Mouse (Mus musculus): ENCODE results near the gene Crlf1.

Gene Crlf1

GRCm38 (mm10) chr8:70519043-70519442, 26.1 kb downstream of the Crlf1 start:
- WGBS = 65% methylated on average over 6 of the region's 6 CpGs

- 61% methylated on average over 2 of the region's 2 CpGs for WGBS
These were observed 26.6 kb downstream of the Crlf1 start for GRCm38 (mm10) chr8:70519606-70520005.

- WGBS = under 1% methylated on average over 51 of the region's 51 CpGs
These were observed 29.8 kb downstream of the Crlf1 start for GRCm38 (mm10) chr8:70522592-70523403.

DNA sequence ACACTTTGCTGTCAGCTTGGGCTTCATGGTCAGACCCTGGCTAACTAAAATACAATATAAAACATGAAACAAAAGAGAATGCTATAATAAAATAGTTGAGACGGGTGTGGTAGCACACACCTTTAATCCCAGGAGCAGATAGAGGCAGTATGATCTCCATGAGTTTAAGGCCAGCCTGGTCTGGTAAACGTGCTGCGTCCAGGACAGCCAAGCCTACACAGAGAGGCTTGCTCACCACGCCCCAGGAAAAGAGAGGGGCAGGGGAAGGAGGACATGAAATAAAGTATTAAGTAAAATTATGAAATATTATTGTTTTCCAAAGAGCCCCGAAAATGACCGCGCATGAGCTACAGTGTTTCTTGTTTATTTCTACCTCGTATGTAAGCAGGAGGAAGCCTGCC, 34.2 kb downstream of the Crlf1 start:
- 3% methylated on average over 8 of the region's 8 CpGs for WGBS

DNA sequence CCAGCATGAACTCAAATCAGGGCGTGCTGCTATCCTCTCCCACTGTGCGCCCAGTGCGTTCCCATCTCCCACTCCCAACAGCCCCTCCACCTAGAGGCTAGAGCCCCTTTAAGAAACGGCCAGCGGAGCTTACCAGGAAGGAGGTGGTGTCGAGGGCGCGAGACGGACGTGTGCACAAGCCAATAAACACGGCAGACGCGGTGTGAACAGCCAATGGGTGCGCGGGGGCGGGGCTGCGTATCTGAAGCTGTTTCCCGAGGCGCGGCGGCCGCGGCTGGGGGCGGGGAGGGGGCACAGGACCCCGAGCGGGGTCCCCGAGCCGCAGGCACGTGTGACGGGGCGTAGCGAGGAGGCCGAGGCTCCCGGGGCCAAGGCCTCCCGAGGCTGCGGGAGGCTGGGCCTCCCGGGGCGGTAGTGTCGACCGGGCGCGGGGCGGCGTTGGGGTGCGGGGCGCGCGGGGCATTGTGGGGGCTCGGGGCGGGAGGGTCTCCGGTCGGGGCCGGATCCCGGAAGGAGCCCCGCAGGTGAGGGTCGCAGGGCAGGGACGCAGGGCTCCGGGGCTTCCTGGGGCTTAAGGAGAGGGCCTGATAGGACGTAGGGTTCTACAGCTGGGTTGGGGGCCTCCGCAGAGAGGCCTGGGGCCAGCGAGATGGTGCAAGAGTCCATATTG, 34.7 kb downstream of the Crlf1 start, which contains the start of the genes Fkbp8 and Kxd1:
TSS of gene Fkbp8 (plus strand) at position 213 of the 670 bp plus-strand sequence.
TSS of gene Kxd1 (minus strand) at position 445 of the 670 bp plus-strand sequence.
- WGBS = under 1% methylated on average over 60 of the region's 61 CpGs

DNA sequence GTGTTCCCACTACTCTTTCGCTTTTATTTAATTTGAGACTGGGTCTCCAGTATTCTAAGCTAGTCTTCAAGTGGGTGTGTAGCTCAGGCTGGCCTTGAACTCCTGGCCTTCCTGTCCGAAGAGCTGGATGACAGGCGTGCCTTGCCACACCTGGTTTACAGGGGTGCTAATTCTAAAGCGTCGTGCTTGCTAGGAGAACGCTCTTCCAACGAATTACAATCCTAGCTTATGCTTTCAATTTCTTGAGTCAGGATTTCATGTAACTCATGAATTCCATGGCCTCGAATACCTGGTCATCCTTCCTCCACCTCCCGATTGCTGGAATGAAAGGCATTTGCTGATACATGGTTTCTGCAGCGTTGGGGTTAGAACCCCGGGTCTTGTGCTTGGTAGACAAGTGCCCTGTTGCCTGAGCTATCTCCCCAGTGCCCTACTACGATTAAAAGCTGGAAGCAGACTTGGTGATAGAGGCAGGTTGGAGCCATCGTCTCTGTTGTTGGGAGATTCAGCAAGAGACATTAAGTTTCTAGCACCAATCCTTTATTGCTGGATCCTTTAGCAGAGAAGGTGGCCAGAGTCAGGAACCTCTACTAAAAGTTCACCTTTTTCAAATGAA, 35.3 kb downstream of the Crlf1 start:
- 18% methylated on average over 13 of the region's 13 CpGs for whole genome bisulfite sequencing

GRCm38 (mm10) chr8:70529299-70529698, 36.3 kb downstream of the Crlf1 start:
- WGBS = 77% methylated on average over 5 of the region's 5 CpGs

- 63% methylated on average over 3 of the region's 3 CpGs for WGBS
These were observed 36.8 kb downstream of the Crlf1 start for GRCm38 (mm10) chr8:70529741-70530161.

GRCm38 (mm10) chr8:70530314-70530713, 37.4 kb downstream of the Crlf1 start:
- WGBS = 91% methylated on average over 2 of the region's 2 CpGs

- 69% methylated on average over 12 of the region's 12 CpGs for WGBS
These were observed 41.3 kb downstream of the Crlf1 start for GRCm38 (mm10) chr8:70534281-70534680.

- WGBS = 72% methylated on average over 3 of the region's 3 CpGs
These were observed 42.3 kb downstream of the Crlf1 start for GRCm38 (mm10) chr8:70535221-70535620.

DNA sequence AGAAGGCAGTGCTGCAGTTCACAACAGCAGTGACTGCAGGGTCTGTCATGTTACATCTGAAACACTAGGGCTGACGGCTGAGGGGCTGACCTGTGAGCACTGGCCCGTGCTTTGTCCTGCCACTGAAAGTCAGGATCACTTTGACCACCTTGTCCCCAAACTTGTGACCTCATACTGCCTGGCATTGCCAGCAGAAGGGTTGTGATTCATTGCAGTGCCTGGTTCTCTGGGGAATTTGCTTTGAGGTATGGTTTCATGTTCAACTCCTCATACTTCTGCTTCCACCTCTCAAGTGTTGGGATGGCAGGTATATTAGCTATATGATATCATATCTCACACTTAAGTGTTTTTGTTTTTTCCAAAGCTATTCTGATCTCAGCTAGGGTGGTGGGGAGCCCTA, 42.7 kb downstream of the Crlf1 start:
- WGBS = 91% methylated on average over 2 of the region's 2 CpGs

- 13% methylated on average over 24 of the region's 24 CpGs for WGBS
These were observed 45.1 kb downstream of the Crlf1 start for GRCm38 (mm10) chr8:70538024-70538579.

GRCm38 (mm10) chr8:70538633-70539076, 45.7 kb downstream of the Crlf1 start:
- 1% methylated on average over 32 of the region's 32 CpGs for WGBS

- WGBS = under 1% methylated on average over 58 of the region's 58 CpGs
These were observed 46.3 kb downstream of the Crlf1 start, which contains the start of gene Ell for GRCm38 (mm10) chr8:70539077-70539813. Ell (plus strand) TSS chr8:70539457.

DNA sequence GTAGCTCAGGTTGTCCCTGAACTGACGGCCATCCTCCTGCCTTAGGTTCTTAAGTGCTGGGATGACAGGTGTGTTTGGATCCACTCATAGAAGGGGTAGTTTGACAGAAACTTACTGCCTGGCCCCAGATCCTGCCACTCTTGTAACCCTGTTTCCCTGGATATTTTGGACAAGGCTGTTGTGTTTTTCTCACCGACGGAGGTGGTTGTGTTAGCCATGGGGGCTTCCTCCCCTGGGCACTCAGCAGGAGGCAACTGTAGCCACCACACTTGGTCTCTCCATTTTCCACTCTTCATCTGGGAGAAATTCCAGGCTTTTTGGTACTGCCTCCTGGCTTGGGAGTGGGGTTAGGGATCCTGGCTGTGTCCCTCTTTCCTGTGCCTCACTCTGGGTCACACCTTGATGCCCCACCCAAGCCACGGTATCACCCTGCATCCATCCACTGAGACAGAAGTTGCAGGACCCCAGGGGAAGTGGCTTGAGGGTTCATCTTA, 47.1 kb downstream of the Crlf1 start:
- 5% methylated on average over 4 of the region's 4 CpGs for WGBS

DNA sequence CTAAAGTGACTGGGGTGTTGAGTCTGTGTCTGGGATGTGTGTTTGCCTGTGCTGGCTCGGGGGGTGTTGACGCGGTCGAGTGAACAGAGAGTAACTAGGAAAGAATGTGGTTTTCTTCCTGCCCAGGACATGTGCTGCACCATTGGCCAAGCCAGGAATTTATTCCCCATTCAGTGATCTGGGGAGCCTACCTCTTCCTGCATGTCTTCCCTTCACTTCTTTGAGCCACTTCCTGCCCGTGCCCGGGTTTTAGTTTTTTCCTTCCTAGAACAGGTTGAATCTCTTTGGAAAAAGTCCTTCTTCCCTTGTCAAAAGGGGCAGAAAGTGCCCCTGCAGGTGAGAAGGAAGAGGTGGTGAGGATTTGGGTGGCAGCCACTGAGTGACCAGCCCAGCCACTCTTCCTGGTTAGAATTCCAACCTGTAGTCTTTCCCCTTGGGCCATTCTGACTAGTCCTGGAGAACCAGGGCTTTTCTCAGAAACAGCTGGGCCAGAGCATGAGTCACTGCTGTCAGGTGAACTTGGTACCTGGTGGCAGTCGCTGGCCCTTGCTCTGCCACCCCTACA, 47.6 kb downstream of the Crlf1 start:
- WGBS = 22% methylated on average over 7 of the region's 7 CpGs

DNA sequence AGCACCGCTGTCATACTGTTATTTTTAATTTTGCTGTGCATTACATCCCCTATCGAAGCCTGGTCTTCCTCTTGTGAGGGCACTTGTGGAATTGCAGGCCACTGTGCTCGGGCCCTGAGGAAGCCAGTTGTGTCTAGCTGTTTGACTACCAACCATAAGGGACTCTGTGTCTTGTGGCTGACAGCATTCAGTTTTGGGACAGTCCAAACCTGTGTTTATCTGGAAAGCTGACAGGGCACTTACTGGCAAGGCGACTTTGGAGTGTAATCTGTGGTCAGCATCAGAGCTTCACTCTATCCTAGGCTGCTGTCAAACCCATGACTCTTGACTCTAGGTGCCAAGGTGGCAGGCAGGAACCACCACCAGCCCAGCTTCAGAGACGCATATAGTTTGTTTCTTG, 48.1 kb downstream of the Crlf1 start:
- WGBS = 56% methylated on average over 5 of the region's 5 CpGs

DNA sequence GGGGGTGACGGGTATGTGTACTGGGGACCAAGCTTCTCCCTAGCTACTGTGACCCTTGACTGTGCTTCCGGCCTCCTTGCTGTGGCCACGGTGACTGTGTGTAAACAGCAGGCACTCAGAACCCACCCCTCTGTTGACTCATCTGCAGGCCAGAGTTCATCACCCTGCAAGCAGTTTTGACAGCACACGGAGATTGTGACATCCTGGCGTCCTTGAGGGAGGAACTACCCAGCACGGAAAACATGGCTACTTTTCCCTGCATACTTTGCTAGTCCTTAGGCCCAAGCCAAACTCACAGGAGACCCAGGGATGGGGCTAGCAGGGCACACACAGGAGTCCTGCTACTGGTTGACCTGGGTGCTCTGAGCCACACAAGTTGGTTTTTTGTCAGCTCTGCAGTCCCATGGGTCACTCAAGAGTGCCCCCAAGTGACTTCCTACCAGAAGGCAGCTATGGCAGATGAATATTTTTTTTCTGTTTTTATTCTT, 51.3 kb downstream of the Crlf1 start:
- WGBS = 67% methylated on average over 6 of the region's 6 CpGs

DNA sequence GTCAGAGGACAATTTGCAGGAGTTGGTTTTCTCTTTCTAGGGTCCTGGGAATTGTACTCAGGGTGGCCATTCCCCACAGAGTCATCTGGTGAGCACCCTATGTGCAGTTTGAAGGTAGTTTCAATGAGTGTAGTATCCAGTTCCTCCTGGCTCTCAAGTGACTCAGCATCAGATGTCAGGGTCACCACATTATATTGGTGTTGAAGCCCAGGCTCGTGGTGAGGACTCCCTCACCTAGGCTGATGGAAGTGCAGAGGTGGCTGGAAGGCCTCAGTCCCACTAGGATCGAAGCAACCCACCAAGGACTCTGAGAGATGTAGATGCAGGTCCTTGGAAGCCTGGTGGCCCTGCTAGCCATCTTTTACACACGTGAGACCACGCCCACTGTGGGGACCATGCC, 53.5 kb downstream of the Crlf1 start:
- WGBS = 84% methylated on average over 4 of the region's 4 CpGs

GRCm38 (mm10) chr8:70547762-70548161, 54.8 kb downstream of the Crlf1 start:
- 95% methylated on average over 6 of the region's 6 CpGs for WGBS
